Mouse (Mus musculus) spleen, adult 2 months (tissue): ENCODE data around the gene Ptprg. TPM values are rescaled to one million over a fixed set of nuclear protein-coding genes. Genes with fewer than 3 reads are reported as not detected.

Experiments used
- DNase-seq, 2 experiments: peaks; one replicate each; pipeline versions ENCODE4 v3.0.0 to v3.0.0-alpha.2; 2012 to 2021; ENCODE audit warnings: low spot score in 2 of 2, low read depth in 1 of 2
- H3K27ac ChIP-seq: fragments of 200-500 bp; 2 replicates; pipeline ENCODE4 v1.5.1; 2012; ENCODE audit warnings: low read length, inconsistent platforms; ENCODE audit not compliant: insufficient read depth
- H3K27me3 ChIP-seq: fragments of 200-500 bp; 2 replicates; pipeline ENCODE4 v1.6.1; 2012; ENCODE audit warnings: mild to moderate bottlenecking, moderate library complexity, low read length, inconsistent platforms; ENCODE audit not compliant: control insufficient read depth, insufficient read depth
- H3K36me3 ChIP-seq: fragments of 200-500 bp; 2 replicates; pipeline ENCODE4 v1.6.1; 2012; ENCODE audit warnings: mild to moderate bottlenecking, low read length, inconsistent platforms; ENCODE audit not compliant: control insufficient read depth, insufficient read depth
- H3K4me1 ChIP-seq: fragments of 200-500 bp; 2 replicates; pipeline ENCODE4 v1.6.1; 2011; ENCODE audit warnings: inconsistent platforms; ENCODE audit not compliant: control insufficient read depth, insufficient read depth, insufficient read length
- H3K4me3 ChIP-seq: fragments of 200-500 bp; 2 replicates; pipeline ENCODE4 v1.5.1; 2011; ENCODE audit warnings: mild to moderate bottlenecking, inconsistent platforms; ENCODE audit not compliant: insufficient read depth, insufficient read length; ENCODE audit errors: extremely low read depth
- CTCF ChIP-seq: fragments of 200-500 bp; IDR thresholded peaks from 2 replicates; pipeline ENCODE4 v1.5.1; 2011; ENCODE audit warnings: mild to moderate bottlenecking, inconsistent platforms; ENCODE audit not compliant: insufficient read depth, insufficient read length, insufficient replicate concordance; ENCODE audit errors: extremely low read depth
- POLR2A ChIP-seq: fragments of 200-500 bp; IDR thresholded peaks from 2 replicates; pipeline ENCODE4 v1.6.1; 2011; ENCODE audit warnings: low read depth, low read length, inconsistent platforms
- WGBS: fragments of 180-500 bp; shearing (Covaris S2); methylation state at CpG from one replicate; pipeline ENCODE4 v1.1.7; 2018; 5-methylcytosine and 5-hydroxymethylcytosine counted together
- polyA plus RNA-seq: library from polyadenylated mRNA; depleted of rRNA; stranded (reverse); fragments of >200 nt; gene quantifications from 2 replicates; pipeline ENCODE4 v1.2.3, GENCODE M21; 2012

Gene Ptprg
- polyA plus RNA-seq, 1 experiment: 4.9 TPM

DNA sequence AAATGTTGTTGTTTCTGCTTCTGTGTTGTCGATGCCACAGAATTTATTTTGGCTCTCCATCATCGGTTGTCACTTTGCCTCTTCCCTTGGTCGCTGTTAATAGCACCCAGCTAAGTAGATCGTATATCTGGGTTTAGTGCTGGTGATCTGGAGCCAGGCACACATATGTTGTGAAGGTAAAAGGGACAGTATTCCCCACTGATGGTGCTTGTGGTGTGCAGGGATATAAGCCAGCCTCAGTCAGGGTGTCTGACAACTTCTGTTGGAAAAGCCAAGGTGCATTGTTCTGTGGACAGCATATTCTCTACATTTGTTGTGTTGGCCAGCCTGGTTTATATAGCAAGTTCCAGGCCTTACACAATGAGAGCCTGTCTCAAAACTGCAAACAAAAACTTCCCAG is 428.4 kb downstream of the Ptprg start:
- H3K4me3 ChIP-seq: no peak overlapping the region
- H3K27me3 ChIP-seq: no peaks in the 10 kb centered on the region
- H3K4me1 ChIP-seq: no peaks in the 10 kb centered on the region
- no peak overlapping the region for H3K27ac ChIP-seq
- H3K36me3 ChIP-seq: no peaks in the 10 kb centered on the region
- WGBS: 75% methylated on average over 4 of the region's 4 CpGs
- no peak for DNase-seq
- TF ChIP-seq POLR2A (no peak), CTCF (no peak)

DNA sequence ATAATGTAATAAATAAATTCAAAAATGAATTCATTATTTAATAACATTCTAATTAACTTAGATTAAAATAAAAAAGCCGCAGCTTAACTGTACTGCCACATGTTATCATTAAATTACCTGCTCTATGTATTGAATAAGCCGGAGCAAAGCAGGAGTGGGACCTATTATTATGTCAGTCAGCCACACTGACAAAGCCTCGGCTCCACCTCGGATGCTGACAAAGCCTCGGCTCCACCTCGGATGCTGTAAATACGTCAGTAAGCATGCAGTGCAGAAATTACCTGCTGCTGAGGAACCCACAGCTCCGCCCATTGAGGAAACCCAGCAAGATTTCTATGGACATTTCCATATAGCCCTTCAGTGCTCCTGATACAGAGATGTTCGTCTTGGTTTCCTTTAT is 429.7 kb downstream of the Ptprg start:
- Histone ChIP-seq H3K4me1 (no peaks in the 10 kb centered on the region), H3K27me3 (no peaks in the 10 kb centered on the region), H3K4me3 (no peak overlapping the region), H3K36me3 (no peaks in the 10 kb centered on the region), H3K27ac (no peak overlapping the region)
- no peak for DNase-seq
- TF ChIP-seq CTCF: no peak
- 86% methylated on average over 9 of the region's 9 CpGs for WGBS

DNA sequence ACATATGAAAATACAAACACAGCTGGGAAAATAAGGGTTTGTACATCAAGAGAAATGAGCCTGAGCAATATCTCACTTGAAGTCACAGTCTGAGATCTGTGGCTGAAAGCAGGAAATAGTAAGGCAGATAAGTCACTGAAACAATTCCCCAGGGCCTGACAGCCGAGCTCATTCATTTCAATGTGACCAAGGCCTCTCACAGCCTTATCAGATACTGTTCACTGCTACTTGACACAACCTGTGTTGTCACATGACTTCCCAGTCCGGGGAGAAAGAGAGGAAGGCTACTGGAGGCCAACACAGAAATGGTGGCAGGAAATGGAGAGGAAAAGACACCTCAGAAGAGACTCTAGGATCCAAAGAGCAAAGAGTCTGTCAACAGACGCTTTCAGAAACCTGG is 430.8 kb downstream of the Ptprg start:
- Histone ChIP-seq H3K27me3 (no peaks in the 10 kb centered on the region), H3K4me3 (no peak overlapping the region), H3K4me1 (no peaks in the 10 kb centered on the region), H3K36me3 (no peaks in the 10 kb centered on the region), H3K27ac (no peak overlapping the region)
- DNase-seq: no peak
- no peak for TF ChIP-seq POLR2A
- no peak for TF ChIP-seq CTCF
- 29% methylated on average over 3 of the region's 3 CpGs for WGBS

DNA sequence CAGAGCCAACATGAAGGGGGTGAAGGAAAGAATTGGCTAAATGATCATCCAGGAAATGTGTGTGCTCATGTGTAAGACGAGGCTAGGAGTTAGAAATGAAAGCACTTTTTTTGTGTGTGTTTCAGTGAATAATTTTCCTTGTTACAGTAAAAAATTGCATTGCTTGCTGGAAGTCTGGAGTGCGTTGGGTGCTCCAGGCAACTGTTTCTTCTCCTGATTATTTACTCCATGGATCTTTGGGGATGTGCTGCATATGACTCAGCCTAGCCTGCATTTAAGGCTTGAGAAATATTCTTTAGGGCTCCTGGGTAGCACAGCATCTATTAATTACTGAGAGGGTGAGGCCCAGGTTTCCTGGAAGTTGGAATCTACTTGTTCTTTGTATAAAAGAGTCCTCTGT is 435.6 kb downstream of the Ptprg start:
- no peaks in the 10 kb centered on the region for H3K27me3 ChIP-seq
- H3K36me3 ChIP-seq: no peaks in the 10 kb centered on the region
- no peak for TF ChIP-seq POLR2A
- TF ChIP-seq CTCF: no peak
- no peak overlapping the region for H3K4me3 ChIP-seq
- no peaks in the 10 kb centered on the region for H3K4me1 ChIP-seq
- no peak overlapping the region for H3K27ac ChIP-seq
- whole genome bisulfite sequencing: 69% methylated on average over 2 of the region's 2 CpGs
- no peak for DNase-seq

DNA sequence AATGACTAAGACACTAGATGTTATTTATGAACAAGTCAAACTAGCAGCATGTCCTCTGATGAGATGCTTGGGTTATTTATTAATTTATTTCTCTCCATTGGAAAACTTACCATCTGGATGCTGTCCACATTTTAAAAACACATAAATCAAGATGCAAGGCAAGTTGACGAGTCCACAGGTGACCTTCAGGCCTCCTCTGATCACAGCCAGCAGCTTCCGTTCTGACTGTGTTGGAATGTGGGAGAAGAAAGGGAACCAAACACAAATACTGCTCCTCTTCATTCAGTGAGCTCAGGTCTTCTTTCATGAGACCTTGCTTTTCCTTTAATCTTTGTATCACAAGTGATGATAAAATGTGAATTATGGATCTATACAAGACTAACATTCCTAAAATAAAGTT is 437.8 kb downstream of the Ptprg start:
- WGBS: 79% methylated on average over 2 of the region's 2 CpGs
- no peak for DNase-seq
- TF ChIP-seq POLR2A: no peak
- TF ChIP-seq CTCF: no peak
- H3K4me3 ChIP-seq: no peak overlapping the region
- H3K27me3 ChIP-seq: no peaks in the 10 kb centered on the region
- no peaks in the 10 kb centered on the region for H3K4me1 ChIP-seq
- H3K27ac ChIP-seq: no peak overlapping the region
- H3K36me3 ChIP-seq: no peaks in the 10 kb centered on the region

DNA sequence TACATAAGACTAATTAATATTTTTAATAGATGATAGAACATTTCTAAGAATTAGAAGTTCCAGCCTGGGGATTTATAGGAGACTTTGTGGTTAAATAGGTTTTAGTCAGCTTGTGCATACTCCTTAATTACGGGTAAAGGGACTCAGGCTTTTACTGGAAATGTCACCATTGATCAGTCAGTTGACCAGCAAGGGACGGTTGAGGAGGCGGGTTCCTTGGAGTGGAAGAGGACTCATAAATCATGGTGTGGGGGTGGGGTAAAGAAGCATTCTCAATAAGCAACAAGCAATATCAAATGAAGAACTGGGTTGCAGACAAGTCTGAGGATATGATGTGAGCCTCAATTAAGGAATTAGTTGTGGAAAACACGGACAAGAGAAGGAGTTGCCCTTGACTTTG is 438.8 kb downstream of the Ptprg start:
- Histone ChIP-seq H3K4me3 (no peak overlapping the region), H3K36me3 (no peaks in the 10 kb centered on the region), H3K4me1 (no peaks in the 10 kb centered on the region), H3K27me3 (no peaks in the 10 kb centered on the region), H3K27ac (no peak overlapping the region)
- WGBS: 73% methylated on average over 4 of the region's 4 CpGs
- no peak for DNase-seq
- TF ChIP-seq CTCF: no peak
- TF ChIP-seq POLR2A: no peak

DNA sequence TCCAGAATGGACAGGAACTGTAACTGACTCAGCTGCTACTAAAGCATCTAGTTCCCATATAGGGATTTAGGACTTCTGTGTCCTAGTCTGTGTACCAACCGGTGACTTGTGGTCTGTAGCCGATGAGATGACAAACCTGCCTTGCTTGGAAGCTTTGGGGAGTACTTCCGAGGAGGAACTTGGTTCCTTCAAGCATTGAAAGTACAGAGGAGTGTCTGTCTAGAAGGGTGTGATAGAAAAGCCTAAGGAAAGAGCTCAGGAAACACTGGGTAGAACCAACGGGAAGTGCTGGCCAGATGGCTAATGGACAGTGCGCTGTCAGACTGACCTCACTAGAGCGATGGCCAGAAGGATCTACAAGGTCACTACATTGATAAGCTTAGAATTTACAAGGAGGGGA is 439.2 kb downstream of the Ptprg start:
- no peaks in the 10 kb centered on the region for H3K27me3 ChIP-seq

DNA sequence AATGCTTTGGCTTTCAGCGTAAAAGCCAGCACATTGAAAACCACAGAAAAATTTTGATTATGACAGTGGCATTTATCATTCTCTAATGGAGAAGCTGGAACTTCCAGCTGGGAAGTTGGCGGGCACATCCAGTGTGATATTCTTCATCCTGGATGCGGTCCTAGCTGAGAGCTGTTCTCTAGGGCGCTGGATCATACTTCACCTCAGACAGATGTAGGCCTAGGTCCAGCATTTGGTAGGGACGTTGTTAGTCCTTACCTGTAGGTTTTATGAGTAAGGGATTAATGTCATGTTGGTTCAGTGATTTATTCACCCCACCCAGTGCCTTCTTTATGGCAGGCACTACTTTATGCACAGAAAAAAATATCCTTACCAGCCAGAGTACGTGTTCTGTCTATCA is 444.2 kb downstream of the Ptprg start:
- Histone ChIP-seq H3K27ac (no peak overlapping the region), H3K4me3 (no peak overlapping the region), H3K27me3 (no peaks in the 10 kb centered on the region), H3K4me1 (no peaks in the 10 kb centered on the region), H3K36me3 (no peaks in the 10 kb centered on the region)
- TF ChIP-seq POLR2A: no peak
- TF ChIP-seq CTCF: no peak
- DNase-seq: no peak
- WGBS: 83% methylated on average over 6 of the region's 6 CpGs

More for the DNA sequence above, 439.2 kb downstream of the Ptprg start:
- no peak for TF ChIP-seq POLR2A
- no peak for TF ChIP-seq CTCF
- Histone ChIP-seq H3K36me3 (no peaks in the 10 kb centered on the region), H3K4me3 (no peak overlapping the region), H3K4me1 (no peaks in the 10 kb centered on the region), H3K27ac (no peak overlapping the region)
- WGBS: 71% methylated on average over 6 of the region's 6 CpGs
- DNase-seq: no peak
